Mouse (Mus musculus): Measurements from ENCODE around the gene Hnf4a.

- TF ChIP-seq CTCF (IDR thresholded peaks at IDR 0.05; ENCODE audit: extremely low read depth, insufficient read depth, insufficient read length, insufficient replicate concordance) (peak; percentile 86; the same call in 1 of the 2 replicates), POLR2A (IDR thresholded peaks at IDR 0.05; ENCODE audit: low read depth, low read length) (no peak)
Observed at GRCm38 (mm10) chr2:163534958-163535524, 28.4 kb downstream of the Hnf4a start.
